Mouse (Mus musculus) lung, postnatal 0 days (tissue): ENCODE results near the gene Syngr4.

Experiments
- CTCF ChIP-seq: IDR thresholded peaks from 2 replicates; pipeline ENCODE4 v1.5.1; 2016; ENCODE audit warnings: antibody characterized with exemption, mild to moderate bottlenecking
- EP300 ChIP-seq: IDR thresholded peaks from 2 replicates; pipeline ENCODE4 v1.6.1; 2016; ENCODE audit warnings: antibody characterized with exemption, mild to moderate bottlenecking, control low read depth

GRCm38 (mm10) chr7:45921950-45922600 lies 25.6 kb upstream of the Syngr4 start:
- no peak for TF ChIP-seq EP300
- no peak for TF ChIP-seq CTCF
